Mouse (Mus musculus) Patski (cell line): ENCODE data around the gene 9930021J03Rik. TPM values are rescaled to one million over a fixed set of nuclear protein-coding genes. Genes with fewer than 3 reads are reported as not detected.

Experiments
- ATAC-seq: fragments of 100-300 bp; one replicate; pipeline ENCODE4 v1.8.0; 2021
- CTCF ChIA-PET: fragments of 350-600 bp; sonication (Branson Sonifier 250); formaldehyde crosslinking; loops from one replicate; lab custom pipeline; 2022; ENCODE audit warnings: inconsistent platforms; lab: Charles Lee
- POLR2A ChIA-PET: fragments of 350-600 bp; sonication (Branson Sonifier 250); formaldehyde crosslinking; loops from one replicate; lab custom pipeline; 2022; ENCODE audit warnings: antibody characterized with exemption, inconsistent platforms; lab: Charles Lee
- DNase-seq: peaks from one replicate; pipeline ENCODE4 v3.0.0-alpha.2; 2011; ENCODE audit warnings: low read depth, low spot score
- H3K27me3 ChIP-seq: fragments of 371-371 bp; one replicate; pipeline ENCODE4 v1.5.1; 2021
- CTCF ChIP-seq: fragments of 100-300 bp; IDR thresholded peaks from one replicate; pipeline ENCODE4 v1.5.1; 2021
- in situ Hi-C: fragments of 300-500 bp; cut with MboI; formaldehyde crosslinking; loops from 3 replicates; pipeline ENCODE4 v1.11.1; 2018; ENCODE audit warnings: low pct_unique_long_range_greater_than_20kb, mixed read lengths
- polyA plus RNA-seq: library from polyadenylated mRNA; unstranded; gene quantifications from one replicate; pipeline ENCODE4 v1.2.3, GENCODE M21; 2021

The 9930021J03Rik gene
- polyA plus RNA-seq, 1 experiment from 2014 or later: 27.8 TPM

DNA sequence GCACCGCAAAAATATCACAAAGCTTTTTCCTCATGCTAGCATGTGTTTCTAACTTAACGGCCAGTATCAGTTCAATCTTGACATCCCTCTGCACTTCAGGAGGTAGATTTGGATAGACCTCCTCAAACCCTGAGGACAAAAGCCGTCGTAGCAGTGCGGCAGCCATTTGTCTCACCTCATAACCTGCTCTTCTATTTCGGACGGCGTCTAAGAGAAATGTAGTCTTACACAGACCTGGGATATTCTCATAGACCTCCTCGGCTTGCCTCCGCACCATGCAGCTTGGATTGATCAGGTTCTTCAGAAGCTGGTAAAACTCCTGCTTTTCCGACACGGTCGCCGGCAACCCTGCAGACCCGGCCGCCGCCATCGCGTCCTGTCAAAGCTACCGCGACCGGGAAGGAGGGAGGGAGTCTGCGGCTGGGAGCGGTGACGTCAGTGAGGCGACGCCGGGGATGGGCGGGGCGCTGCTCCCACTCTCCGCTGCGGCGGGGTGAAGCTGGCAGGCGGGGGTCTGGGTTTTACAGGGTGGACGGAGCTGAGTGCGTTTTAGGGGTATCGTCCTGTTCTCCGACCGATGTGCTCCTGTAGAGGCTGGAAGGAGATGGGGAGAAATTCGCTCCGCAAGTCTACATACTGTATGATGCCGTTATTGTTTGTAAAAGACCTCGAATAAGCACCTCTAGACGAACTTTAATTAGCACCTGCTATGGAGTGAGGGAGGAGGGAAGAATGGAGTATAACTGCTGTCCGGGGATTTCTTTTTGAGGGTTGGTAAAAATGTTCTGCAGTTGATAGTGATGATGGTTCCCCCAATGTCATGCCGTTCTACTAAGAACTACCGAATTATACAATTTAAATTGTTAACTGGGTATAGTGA, 7.0 kb upstream of the 9930021J03Rik start, which contains the start of gene Ranbp6:
Ranbp6 (minus strand) TSS at position 394 of the 880 bp plus-strand sequence.
- ChIA-PET POLR2A (interaction anchor here (1.0 to 1.7 kb wide), 2 partner anchors 10 to 11 kb away, joined by 3 to 4 read pairs; no protein-coding TSS in a partner anchor), CTCF (interaction anchor here (1.9 kb wide), 1 partner anchor 12 kb away, joined by 7 read pairs; no protein-coding TSS in a partner anchor)
- in situ Hi-C loops: loop anchor here (5.0 kb wide), 1 partner anchor 76 kb away; no protein-coding TSS in a partner anchor
- ATAC-seq: peak; percentile 96
- DNase-seq: no peak
- H3K27me3 ChIP-seq: no peaks in the 10 kb centered on the region
- TF ChIP-seq CTCF: no peak

DNA sequence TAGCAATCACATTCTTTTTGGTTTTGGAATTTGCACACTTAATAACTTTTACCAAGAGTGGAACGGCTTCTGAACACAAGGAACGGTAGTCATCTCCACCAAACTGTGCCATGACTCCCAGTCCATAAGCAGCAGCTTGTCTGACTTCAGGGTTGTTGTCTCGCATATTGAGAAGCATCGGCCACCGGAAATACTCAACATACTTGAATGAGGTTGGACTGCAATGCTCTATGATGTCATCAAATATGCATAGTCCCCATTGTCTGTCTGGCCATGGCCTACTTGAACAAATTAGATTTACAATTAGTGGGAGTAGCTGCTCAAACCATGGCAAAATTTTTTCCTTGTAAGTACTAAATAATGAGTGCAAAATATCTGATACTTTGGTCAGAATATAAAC, 4.2 kb upstream of the 9930021J03Rik start:
- no peak for TF ChIP-seq CTCF
- in situ Hi-C loops: loop anchor here (5.0 kb wide), 1 partner anchor 73 kb away; no protein-coding TSS in a partner anchor
- no peaks in the 10 kb centered on the region for H3K27me3 ChIP-seq
- CTCF ChIA-PET: interaction anchor here (4.4 kb wide), 1 partner anchor 10 kb away, joined by 19 read pairs; no protein-coding TSS in a partner anchor
- no peak for ATAC-seq
- POLR2A ChIA-PET: no interaction called here
- no peak for DNase-seq

DNA sequence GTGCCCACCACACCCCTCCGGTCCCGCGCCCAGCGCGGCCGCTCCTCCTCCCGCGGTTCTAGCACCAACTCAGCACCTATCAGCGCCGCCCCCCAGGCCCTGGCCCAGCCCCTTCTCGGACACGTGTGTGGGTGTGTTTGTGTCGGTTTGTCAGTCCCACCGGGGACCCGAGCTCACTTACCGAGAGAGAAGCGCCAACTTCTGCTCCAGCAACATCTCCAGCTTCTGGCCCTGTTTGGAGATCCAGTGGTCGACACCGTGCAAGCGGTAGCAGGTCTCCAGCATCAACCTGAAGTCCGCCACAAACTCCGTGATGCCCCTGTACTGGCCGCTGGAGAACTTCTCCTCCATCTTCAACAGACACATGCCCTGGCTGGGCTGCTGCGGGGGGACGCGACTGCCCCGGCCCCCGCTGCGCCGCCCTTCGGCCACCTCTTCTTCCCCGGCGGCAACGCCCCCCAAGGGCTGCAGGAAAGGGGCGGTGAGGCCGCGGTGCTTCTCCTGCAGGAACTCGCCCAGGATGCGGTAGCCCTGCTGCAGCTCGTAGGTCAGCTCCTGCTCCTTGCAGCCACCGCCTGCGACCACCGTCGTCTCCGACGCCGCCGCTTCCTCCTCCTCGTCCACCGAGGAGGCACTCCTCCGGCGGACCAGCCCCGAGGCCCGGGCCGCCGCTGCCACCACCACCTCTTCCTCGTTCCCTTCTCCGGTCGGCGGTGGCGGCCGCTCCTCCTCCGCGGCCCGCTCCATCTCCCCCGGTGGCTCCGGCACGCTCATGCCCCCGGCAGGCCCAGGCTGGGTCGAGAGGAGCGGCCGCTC, 480 bp downstream of the 9930021J03Rik start:
- in situ Hi-C loops: no loop called here
- no peak for DNase-seq
- ChIA-PET POLR2A (no interaction called here), CTCF (no interaction called here)
- ATAC-seq: peak; percentile 52
- no peak for TF ChIP-seq CTCF
- no peaks in the 10 kb centered on the region for H3K27me3 ChIP-seq

DNA sequence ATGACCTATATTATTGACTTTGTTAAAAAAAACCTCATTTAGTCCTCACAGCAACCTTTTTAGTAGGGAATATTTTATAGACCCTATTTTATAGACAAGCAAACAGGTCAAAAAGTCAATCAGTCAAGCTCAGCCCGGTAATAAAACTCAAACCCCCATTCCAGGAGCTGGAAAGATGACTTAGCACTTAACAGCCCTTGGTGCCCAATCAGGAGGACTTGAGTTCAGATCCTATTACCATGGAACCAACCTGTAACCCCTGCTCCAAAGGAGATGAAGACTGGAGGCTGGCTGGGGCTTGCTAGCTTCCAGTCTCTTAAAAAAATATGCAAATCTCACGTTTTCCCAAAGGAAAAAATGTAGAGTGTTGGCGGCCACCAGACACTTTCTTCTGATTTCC, 1.8 kb downstream of the 9930021J03Rik start:
- no peak for ATAC-seq
- ChIA-PET POLR2A (interaction anchor here (0.6 kb wide), 1 partner anchor 18 kb away, joined by 3 read pairs; no protein-coding TSS in a partner anchor), CTCF (no interaction called here)
- no peaks in the 10 kb centered on the region for H3K27me3 ChIP-seq
- no peak for TF ChIP-seq CTCF
- DNase-seq: no peak
- in situ Hi-C loops: no loop called here

DNA sequence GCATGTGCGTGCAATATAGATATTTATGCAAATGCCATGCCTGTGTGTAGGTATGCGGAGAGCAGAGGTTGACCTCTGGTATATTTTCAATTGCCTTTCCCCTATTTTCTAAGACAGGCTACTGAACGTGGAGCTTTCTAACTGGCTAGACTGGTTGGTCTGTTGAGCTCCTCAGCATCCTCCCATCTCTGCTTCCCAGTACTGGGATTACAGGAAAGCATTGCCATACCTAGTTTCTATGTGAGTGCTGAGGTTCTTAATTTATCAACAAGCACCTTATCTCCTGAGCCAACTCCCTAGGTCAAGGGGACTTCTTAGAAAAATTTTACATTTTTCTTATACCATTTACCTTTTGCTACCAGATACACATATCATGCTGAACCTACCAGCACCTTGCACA, 8.4 kb downstream of the 9930021J03Rik start:
- CTCF ChIA-PET: no interaction called here
- TF ChIP-seq CTCF: no peak
- in situ Hi-C loops: no loop called here
- POLR2A ChIA-PET: no interaction called here
- no peak for DNase-seq
- no peak for ATAC-seq
- H3K27me3 ChIP-seq: no peaks in the 10 kb centered on the region

DNA sequence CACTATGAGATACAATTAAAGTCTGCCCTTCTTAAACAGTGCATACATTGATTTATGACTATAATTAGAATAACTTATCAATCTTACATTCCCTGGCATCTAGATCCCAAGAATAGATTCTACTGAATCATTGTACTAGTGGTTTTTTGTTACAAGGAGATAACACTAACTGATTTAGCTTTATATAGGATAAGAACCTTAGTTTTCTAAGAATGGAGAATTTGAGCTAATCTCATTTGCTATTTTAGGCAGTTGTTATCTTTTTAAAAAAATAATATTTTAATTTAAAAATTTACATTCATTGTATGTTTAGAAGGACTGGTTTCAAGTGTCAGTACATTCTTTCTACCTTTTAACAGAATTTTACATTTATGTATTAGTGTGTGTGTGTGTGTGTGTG, 17.8 kb downstream of the 9930021J03Rik start:
- ChIA-PET POLR2A (no interaction called here), CTCF (no interaction called here)
- no peak for DNase-seq
- in situ Hi-C loops: no loop called here
- TF ChIP-seq CTCF: no peak
- ATAC-seq: no peak
- H3K27me3 ChIP-seq: no peaks in the 10 kb centered on the region

DNA sequence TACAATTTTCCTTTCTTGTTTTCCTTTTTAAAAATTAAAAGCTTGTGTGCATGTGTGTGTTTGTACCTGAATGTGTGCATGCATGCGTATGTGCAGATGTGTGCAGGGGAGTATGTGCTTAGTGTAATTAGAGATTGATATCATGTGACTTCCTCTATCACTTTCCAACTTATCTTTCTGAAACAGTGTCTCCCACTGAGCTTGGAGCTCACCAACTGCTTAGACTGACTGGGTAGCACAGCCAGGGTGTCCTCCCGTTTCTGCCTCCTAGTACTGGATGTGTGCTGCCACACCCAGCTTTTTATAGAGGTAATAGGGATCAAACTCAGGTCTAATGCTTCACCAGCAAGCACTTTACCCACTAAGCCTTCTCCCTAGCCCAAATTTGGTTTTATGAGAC, 22.9 kb downstream of the 9930021J03Rik start:
- no peaks in the 10 kb centered on the region for H3K27me3 ChIP-seq
- POLR2A ChIA-PET: no interaction called here
- CTCF ChIA-PET: interaction anchor here (0.7 to 1.3 kb wide), 2 partner anchors 19 to 158 kb away, joined by 3 read pairs; no protein-coding TSS in a partner anchor
- TF ChIP-seq CTCF: no peak
- DNase-seq (no peak), ATAC-seq (no peak)
- in situ Hi-C loops: no loop called here

DNA sequence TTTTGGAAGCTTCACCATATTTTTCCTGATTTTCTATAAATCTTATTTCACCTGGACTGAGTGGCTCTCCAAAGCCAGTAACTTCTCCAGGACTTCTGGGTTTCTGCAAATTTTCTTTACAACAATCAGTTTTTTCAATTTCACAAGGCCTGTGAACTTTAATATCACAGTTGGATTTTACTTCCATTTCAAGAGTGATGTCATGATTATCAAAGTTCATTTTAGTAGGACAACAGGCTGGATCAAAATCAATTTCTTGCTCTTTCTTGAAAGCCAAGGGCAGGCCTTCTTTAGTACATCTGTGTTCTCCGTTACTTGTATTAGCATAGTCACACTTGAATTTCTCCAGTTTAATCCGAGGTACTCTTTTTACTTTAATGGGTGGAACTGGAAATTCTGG, 51.9 kb downstream of the 9930021J03Rik start:
- no peak for TF ChIP-seq CTCF
- DNase-seq (no peak), ATAC-seq (no peak)
- ChIA-PET CTCF (interaction anchor here (0.7 to 1.3 kb wide), 2 partner anchors 16 to 23 kb away, joined by 3 read pairs; no protein-coding TSS in a partner anchor), POLR2A (no interaction called here)
- in situ Hi-C loops: no loop called here
- H3K27me3 ChIP-seq: no peaks in the 10 kb centered on the region

DNA sequence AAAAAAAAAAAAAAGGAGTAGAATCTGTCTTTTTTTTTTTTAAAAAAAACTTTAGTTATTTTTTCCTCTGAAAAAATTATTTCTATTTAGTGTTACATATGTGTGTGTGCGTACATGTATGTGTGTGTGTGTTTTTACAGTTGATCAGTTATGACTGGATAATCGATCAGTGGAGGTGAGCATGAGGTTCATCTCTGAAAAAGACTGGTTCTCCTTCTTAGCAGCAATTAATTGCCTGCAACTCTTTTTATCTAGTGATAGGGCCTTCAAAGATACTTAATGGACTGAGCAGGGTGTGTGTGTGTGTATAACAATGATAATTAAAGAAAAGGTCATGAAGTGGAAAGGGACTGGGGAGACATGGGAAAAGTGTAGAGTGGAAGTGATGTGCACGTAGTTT, 54.8 kb downstream of the 9930021J03Rik start:
- CTCF ChIA-PET: no interaction called here
- in situ Hi-C loops: no loop called here
- DNase-seq: no peak
- no peak for TF ChIP-seq CTCF
- POLR2A ChIA-PET: interaction anchor here (0.7 kb wide), 1 partner anchor 67 kb away, joined by 4 read pairs; no protein-coding TSS in a partner anchor
- ATAC-seq: no peak
- no peaks in the 10 kb centered on the region for H3K27me3 ChIP-seq

DNA sequence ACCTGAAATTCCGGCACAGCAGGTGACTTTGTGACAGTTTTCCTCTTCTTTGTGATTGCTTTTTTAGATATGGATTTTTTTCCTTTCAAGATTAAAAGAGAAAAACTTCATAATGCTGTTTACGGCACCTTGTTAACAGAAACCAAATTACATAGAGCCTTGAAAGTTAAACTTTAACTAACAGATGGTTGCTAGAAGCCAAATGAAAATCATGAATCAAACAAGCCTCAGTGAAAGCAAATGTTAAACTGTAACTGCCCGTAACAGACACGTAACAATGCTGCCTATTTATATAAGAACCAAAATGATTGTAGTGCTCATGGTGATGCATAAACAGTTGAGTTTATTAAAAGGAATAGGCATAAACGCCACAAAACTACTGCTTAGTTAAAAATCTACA, 62.3 kb downstream of the 9930021J03Rik start:
- ATAC-seq: no peak
- no peaks in the 10 kb centered on the region for H3K27me3 ChIP-seq
- TF ChIP-seq CTCF: no peak
- DNase-seq: peak; percentile 12
- in situ Hi-C loops: no loop called here
- POLR2A ChIA-PET: no interaction called here
- CTCF ChIA-PET: no interaction called here
